Mouse (Mus musculus) testis, postnatal 10 days (tissue): ENCODE measurements around the gene Hoxc5.

Experiments used
- DNase-seq: peaks from one replicate; pipeline ENCODE4 v3.0.0; 2021; ENCODE audit warnings: low spot score

Gene Hoxc5

GRCm38 (mm10) chr15:102945185-102946077 lies 21.8 kb upstream of the Hoxc5 start:
- no peak for DNase-seq

DNA sequence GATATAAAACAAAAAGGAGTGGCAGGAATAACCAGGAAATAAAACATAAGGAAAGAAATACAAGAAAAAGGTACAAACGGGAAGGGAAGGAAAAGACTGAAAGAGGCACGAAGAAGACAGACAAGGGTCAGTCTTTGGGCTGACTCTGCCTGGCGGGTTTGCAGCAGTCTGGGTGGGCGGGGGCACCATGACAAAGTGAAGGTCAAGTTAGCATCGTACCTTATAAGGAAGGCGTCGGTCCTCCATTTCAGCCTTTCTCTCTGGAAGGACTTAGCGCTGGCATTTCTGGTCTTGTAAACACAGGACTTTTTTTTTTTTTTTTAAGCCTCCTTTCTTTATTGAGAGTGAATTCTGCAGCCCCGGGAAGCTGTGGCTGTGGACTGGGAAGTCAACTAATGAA lies 20.0 kb upstream of the Hoxc5 start:
- no peak for DNase-seq

DNA sequence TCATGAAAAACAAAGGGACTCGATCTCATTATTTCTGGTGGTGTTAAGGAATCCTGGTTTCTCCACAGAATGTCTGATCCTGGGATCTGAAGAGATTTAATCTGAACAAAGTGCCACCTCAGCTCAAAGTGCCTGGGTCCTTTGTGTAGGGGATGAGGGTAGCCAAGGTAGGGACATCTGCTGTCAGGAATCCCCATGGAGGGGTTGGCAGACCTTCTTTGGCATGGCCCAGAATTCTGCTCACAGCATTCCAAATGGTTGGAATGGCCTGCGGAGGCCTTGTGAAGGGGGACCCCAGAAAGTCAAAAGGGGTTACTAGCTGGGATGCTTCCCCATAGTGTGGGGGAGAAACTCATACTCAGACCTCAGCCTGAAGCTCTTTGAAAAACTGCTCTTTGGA lies 18.4 kb upstream of the Hoxc5 start:
- DNase-seq: no peak

- no peak for DNase-seq
These were observed 17.5 kb upstream of the Hoxc5 start for GRCm38 (mm10) chr15:102949696-102950095.

DNA sequence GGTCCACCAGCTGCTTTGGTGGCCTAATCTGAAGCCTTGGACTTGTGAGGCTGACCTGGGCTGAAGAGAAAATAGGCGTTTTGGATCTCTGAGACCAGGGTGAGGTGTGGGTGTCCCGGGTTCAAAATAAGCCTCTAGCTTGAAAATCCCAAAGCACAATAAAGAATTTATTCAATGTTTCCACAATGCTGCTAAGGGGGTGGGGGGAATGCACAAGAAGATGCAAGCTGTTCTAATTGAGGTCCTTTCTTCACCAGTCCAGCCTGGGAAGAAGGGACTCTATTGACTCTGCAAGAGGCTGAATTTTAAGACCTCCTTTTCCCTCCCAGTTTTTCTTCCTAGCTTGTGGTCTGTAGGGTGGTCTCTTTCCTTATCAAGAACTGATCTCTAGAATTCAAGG lies 16.4 kb upstream of the Hoxc5 start:
- DNase-seq: no peak

- no peak for DNase-seq
These were observed 13.7 kb upstream of the Hoxc5 start for GRCm38 (mm10) chr15:102953561-102953960.

- no peak for DNase-seq
These were observed 12.8 kb upstream of the Hoxc5 start, which contains the start of gene Hoxc11 for GRCm38 (mm10) chr15:102954192-102955006. Gene Hoxc11 (plus strand): TSS chr15:102954427.

DNA sequence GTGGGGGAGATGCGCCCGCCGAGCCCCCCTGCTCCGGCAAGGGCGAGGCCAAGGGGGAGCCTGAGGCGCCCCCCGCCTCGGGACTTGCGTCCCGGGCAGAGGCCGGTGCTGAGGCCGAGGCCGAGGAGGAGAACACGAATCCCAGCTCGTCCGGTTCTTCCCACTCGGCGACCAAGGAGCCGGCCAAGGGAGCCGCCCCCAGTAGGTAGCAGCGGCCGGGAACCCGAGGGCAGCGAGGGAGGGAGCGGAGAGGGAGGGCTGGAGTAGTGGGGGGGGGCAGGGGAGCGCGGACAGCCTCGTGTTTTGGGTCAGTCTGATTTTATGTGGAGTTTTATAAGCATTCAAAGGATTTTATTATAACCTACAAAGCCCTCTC lies 12.2 kb upstream of the Hoxc5 start:
- DNase-seq: no peak

GRCm38 (mm10) chr15:102955833-102956640 lies 11.2 kb upstream of the Hoxc5 start:
- DNase-seq: no peak

GRCm38 (mm10) chr15:102956906-102957305 lies 10.3 kb upstream of the Hoxc5 start:
- no peak for DNase-seq

- DNase-seq: no peak
These were observed 7.5 kb upstream of the Hoxc5 start for GRCm38 (mm10) chr15:102959663-102960191.

DNA sequence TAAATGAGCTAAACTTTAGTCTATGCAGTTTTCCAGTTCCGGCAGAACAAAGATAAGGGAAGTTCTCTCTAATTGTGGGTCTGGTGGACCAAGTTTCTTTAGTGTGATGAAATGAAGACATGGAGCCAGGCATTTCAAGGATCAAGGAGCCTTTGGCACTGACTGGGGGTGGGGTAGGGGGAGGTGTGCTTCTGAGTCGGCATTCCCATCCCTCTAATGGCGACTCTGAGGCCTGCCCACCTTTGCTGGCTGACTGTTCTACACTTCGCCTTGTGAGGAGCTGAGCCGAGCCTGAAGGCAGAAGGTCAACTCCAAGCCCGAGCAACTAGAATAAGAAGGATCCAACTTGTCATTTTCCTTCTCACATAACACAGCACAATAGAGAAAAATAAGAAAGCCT lies 5.5 kb upstream of the Hoxc5 start:
- no peak for DNase-seq

DNA sequence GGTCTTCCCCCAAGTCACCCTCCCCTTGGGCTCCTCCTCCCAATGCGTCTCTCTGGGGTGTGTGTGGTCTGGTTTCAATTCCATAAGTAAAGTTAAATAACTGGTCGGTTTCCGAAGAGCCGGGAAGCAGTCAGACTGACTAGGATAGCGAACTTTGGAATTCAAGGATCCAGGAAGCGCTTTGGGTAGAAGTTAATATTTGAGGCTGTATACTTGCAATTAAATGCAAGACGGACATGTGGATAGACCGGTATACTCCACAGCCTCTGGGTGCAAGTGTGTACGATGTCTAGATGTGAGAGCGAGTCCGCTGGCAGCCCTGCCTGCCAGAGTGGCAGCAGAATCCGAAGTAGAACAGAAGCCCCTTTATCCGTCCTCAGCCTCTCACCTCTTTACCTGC lies 4.8 kb upstream of the Hoxc5 start:
- no peak for DNase-seq

GRCm38 (mm10) chr15:102963259-102963658 lies 4.0 kb upstream of the Hoxc5 start:
- DNase-seq: no peak

- DNase-seq: no peak
These were observed 3.3 kb upstream of the Hoxc5 start for GRCm38 (mm10) chr15:102963671-102964640.

- no peak for DNase-seq
These were observed 2.0 kb upstream of the Hoxc5 start for GRCm38 (mm10) chr15:102965003-102965891.

DNA sequence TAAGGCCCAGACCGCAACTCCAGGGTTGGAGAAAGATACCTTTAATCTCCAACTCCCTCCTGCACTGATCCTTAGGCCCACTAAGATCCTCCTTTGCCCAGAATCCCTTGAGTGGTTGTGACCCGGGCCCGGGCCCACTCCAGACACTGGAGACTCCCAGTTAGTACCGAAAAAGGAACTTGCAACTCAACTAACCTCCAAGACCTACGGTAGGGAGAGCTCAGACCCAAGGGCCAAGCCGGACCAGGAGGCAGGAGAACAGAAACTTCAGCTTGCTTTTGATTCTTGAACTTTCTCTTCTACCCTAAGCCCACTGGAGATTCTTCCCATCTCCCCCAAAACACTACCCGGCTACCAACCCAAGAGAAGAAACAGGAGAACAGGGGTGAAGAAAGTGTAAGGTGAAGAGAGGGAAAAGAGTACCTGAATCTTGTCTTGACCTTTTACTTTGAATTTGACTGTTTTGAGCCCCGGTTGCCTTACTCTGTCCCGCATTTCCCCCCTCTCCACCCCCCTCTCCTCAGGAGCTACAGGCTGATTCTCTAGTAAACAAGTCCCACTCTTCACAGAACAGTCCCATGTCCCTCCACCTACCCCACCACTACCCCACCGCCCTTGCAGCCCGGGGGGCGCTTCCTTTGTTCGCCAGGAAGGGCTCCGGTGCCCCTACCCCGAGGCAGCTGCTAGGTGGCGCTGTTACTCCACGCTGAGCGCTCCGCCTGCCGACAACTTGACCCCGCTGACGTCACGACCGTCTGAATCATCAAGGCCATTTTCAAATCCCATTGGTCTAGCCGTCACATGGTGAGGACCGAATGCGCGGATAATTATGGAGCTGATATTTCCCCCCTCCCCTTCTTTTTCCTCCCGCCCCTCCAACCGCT lies 1.1 kb upstream of the Hoxc5 start:
- DNase-seq: peak; percentile 94

- DNase-seq: no peak
These were observed 399 bp upstream of the Hoxc5 start, which contains the start of gene Hoxc10 for GRCm38 (mm10) chr15:102966776-102967311. Gene Hoxc10 (plus strand): TSS chr15:102966796.
